Mouse (Mus musculus): ENCODE results near the gene Nr2c1. TPM values are rescaled to one million over a fixed set of nuclear protein-coding genes. Genes with fewer than 3 reads are reported as not detected.

Nr2c1 gene
- total and polyA plus RNA-seq, 2 experiments from 2014 or later = 3.9 to 4.9 TPM

DNA sequence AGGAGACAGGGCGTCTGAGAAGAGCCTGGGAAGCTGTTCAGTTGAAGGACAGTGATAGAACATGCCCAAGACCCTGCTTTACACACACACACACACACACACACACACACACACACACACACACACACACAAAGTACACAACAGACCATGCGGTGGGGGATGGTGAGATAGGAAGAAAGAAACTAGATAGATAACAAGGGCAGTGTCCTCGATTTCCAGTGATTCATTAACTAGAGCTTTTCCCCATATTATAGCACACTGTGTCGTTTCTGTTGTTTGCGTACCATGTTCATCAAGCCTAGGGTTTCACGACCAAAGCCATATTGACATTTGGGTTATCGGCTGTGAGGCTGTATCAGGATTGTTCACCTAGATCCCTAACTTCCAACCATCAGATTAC, 28.8 kb upstream of the Nr2c1 start:
- H3K4me1 ChIP-seq (ENCODE audit: insufficient read depth, low read length) = no peaks in the 10 kb centered on the region
- DNase-seq (ENCODE audit: low spot score) (no peak), ATAC-seq (ENCODE audit: low FRiP score) (no peak)
- no peak overlapping the region for H3K27ac ChIP-seq (ENCODE audit: low read depth, low read length)
- H3K27me3 ChIP-seq (ENCODE audit: insufficient read depth, low read length) = no peaks in the 10 kb centered on the region
- H3K36me3 ChIP-seq (ENCODE audit: insufficient read depth, low read length) = no peaks in the 10 kb centered on the region
- 95% methylated on average over 7 of the region's 7 CpGs for WGBS
- no peaks in the 10 kb centered on the region for H3K9me3 ChIP-seq (ENCODE audit: low read length)
- no peak overlapping the region for H3K9ac ChIP-seq (replicated peaks; ENCODE audit: low read length, poor library complexity, severe bottlenecking)
- TF ChIP-seq CTCF (IDR thresholded peaks at IDR 0.05) = no peak
- H3K4me2 ChIP-seq (ENCODE audit: low read depth, low read length, poor library complexity, severe bottlenecking) = no peak overlapping the region
- H3K4me3 ChIP-seq (ENCODE audit: low read depth, low read length) = no peak overlapping the region

DNA sequence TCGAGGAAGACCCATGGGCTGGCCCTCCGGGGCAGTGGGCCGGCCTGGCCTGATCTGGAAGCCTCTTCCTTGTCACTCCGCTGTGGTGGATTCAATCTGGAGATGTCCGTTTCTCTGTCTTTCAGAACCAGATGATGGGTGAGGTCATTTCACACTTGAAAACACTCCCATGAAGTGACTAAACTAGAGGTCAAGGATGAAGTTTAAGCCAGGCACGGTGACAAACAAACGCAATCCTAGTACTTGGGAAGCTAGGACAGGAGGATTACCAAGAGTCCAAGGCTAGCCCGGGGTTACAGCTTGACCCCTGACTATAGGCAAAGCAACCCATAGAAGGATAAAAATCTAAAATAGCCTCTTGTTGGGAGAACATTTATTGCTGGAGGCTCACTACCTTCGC, 27.1 kb upstream of the Nr2c1 start:
- 92% methylated on average over 9 of the region's 9 CpGs for WGBS
- Histone ChIP-seq H3K9ac (replicated peaks; ENCODE audit: low read length, poor library complexity, severe bottlenecking) (no peak overlapping the region), H3K4me1 (ENCODE audit: insufficient read depth, low read length) (no peaks in the 10 kb centered on the region), H3K27ac (ENCODE audit: low read depth, low read length) (no peak overlapping the region), H3K27me3 (ENCODE audit: insufficient read depth, low read length) (no peaks in the 10 kb centered on the region), H3K4me2 (ENCODE audit: low read depth, low read length, poor library complexity, severe bottlenecking) (no peak overlapping the region), H3K4me3 (ENCODE audit: low read depth, low read length) (no peak overlapping the region), H3K36me3 (ENCODE audit: insufficient read depth, low read length) (no peaks in the 10 kb centered on the region), H3K9me3 (ENCODE audit: low read length) (no peaks in the 10 kb centered on the region)
- no peak for TF ChIP-seq CTCF (IDR thresholded peaks at IDR 0.05)
- DNase-seq (ENCODE audit: low spot score) = no peak
- no peak for ATAC-seq (ENCODE audit: low FRiP score)

DNA sequence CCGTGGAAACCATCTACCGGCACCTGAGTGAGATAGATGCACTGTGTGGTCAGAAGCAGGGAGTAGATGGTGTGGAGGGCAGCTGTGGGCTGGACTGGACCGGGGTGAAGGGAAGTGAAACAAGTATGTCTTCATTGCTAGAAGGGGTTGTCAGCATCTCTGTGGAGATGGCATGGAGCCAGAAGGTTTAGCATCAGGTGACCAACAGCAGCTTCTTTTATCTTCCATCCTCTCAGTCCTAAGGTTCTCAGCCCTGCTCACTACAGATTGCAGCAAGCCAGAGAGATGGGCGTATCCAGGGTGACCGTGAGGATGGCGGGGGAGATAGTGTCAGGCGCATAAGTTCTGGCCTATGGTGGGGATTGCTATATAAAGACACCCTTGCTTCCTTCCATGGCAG, 25.2 kb upstream of the Nr2c1 start:
- Histone ChIP-seq H3K36me3 (ENCODE audit: insufficient read depth, low read length) (no peaks in the 10 kb centered on the region), H3K9me3 (ENCODE audit: low read length) (no peaks in the 10 kb centered on the region), H3K4me3 (ENCODE audit: low read depth, low read length) (no peak overlapping the region), H3K9ac (replicated peaks; ENCODE audit: low read length, poor library complexity, severe bottlenecking) (no peak overlapping the region), H3K4me1 (ENCODE audit: insufficient read depth, low read length) (no peaks in the 10 kb centered on the region), H3K27me3 (ENCODE audit: insufficient read depth, low read length) (no peaks in the 10 kb centered on the region), H3K27ac (ENCODE audit: low read depth, low read length) (no peak overlapping the region), H3K4me2 (ENCODE audit: low read depth, low read length, poor library complexity, severe bottlenecking) (no peak overlapping the region)
- DNase-seq (ENCODE audit: low spot score) (no peak), ATAC-seq (ENCODE audit: low FRiP score) (no peak)
- no peak for TF ChIP-seq CTCF (IDR thresholded peaks at IDR 0.05)
- 94% methylated on average over 7 of the region's 7 CpGs for WGBS

DNA sequence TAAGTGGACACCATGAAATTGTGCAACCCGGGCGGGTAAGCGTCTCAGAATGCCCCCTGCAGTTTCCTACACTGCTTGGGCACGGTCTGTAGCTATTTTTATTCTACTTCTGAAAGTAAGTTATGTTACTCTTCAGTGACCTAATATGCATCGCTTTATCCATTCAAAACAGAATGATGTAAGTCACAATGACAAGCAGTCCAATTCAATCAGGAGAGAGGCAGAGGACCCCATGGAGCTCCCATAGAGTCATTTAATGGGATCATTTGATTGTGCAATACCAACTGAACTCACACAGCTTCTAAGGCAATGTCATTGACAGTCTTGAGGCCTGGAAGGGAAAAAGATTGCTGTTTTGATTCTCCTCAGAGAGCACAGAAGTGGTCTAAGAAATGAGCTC, 24.2 kb upstream of the Nr2c1 start:
- no peak overlapping the region for H3K27ac ChIP-seq (ENCODE audit: low read depth, low read length)
- no peak overlapping the region for H3K4me2 ChIP-seq (ENCODE audit: low read depth, low read length, poor library complexity, severe bottlenecking)
- ATAC-seq (ENCODE audit: low FRiP score) (no peak), DNase-seq (ENCODE audit: low spot score) (no peak)
- no peak for TF ChIP-seq CTCF (IDR thresholded peaks at IDR 0.05)
- H3K9me3 ChIP-seq (ENCODE audit: low read length) = no peaks in the 10 kb centered on the region
- H3K4me3 ChIP-seq (ENCODE audit: low read depth, low read length) = no peak overlapping the region
- WGBS = 65% methylated on average over 5 of the region's 5 CpGs
- H3K9ac ChIP-seq (replicated peaks; ENCODE audit: low read length, poor library complexity, severe bottlenecking) = no peak overlapping the region
- no peaks in the 10 kb centered on the region for H3K27me3 ChIP-seq (ENCODE audit: insufficient read depth, low read length)
- no peaks in the 10 kb centered on the region for H3K4me1 ChIP-seq (ENCODE audit: insufficient read depth, low read length)
- no peaks in the 10 kb centered on the region for H3K36me3 ChIP-seq (ENCODE audit: insufficient read depth, low read length)

DNA sequence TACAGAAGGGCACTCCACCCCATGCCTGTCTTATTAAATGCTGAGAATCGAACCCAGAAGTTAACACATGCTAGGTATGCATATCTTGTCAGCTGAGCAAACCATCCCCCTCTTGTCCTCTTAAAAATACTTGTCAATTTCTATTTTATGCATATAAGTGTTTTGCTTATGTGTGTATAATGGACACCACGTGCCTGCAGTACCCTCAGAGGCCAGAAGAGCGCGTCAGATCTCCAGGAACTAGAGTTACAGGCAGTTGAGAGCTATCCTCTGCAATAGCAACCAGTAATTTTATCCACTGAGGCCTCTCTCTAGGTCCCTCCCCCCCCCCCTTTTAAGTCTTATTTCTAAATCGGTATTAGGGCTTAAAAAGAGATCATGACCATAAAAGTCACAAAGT, 23.4 kb upstream of the Nr2c1 start:
- Histone ChIP-seq H3K27ac (ENCODE audit: low read depth, low read length) (no peak overlapping the region), H3K4me3 (ENCODE audit: low read depth, low read length) (no peak overlapping the region), H3K36me3 (ENCODE audit: insufficient read depth, low read length) (no peaks in the 10 kb centered on the region), H3K9me3 (ENCODE audit: low read length) (no peaks in the 10 kb centered on the region), H3K4me1 (ENCODE audit: insufficient read depth, low read length) (no peaks in the 10 kb centered on the region), H3K4me2 (ENCODE audit: low read depth, low read length, poor library complexity, severe bottlenecking) (no peak overlapping the region), H3K27me3 (ENCODE audit: insufficient read depth, low read length) (no peaks in the 10 kb centered on the region), H3K9ac (replicated peaks; ENCODE audit: low read length, poor library complexity, severe bottlenecking) (no peak overlapping the region)
- 75% methylated on average over 5 of the region's 5 CpGs for WGBS
- no peak for ATAC-seq (ENCODE audit: low FRiP score)
- TF ChIP-seq CTCF (IDR thresholded peaks at IDR 0.05) = peak; percentile 44; the same call in 1 of the 2 replicates
- peak; percentile 32 for DNase-seq (ENCODE audit: low spot score)

DNA sequence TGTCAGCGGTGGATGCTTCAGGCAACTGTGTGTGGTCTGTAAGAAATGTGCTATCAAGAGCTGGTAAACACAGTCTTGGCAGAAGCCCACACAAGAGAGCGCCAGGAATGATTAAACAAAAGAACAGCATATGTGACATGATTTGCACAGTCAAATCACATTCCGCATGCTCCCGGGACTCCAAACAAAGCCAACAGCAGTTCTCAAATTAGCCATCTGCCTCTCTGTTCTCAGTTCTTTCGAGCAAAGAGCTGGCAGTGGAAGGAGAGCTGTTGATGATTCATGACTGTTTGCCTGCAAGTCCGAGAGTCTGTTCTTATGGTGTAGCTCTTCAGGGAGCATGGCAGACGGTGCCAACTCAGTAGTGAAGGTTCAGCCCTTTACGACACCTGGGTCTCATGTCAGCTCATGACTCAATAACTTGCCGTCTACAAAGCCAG, 18.1 kb upstream of the Nr2c1 start:
- Histone ChIP-seq H3K9ac (replicated peaks; ENCODE audit: low read length, poor library complexity, severe bottlenecking) (no peak overlapping the region), H3K4me1 (ENCODE audit: insufficient read depth, low read length) (no peaks in the 10 kb centered on the region), H3K36me3 (ENCODE audit: insufficient read depth, low read length) (no peaks in the 10 kb centered on the region), H3K27me3 (ENCODE audit: insufficient read depth, low read length) (no peaks in the 10 kb centered on the region), H3K4me2 (ENCODE audit: low read depth, low read length, poor library complexity, severe bottlenecking) (no peak overlapping the region), H3K9me3 (ENCODE audit: low read length) (no peaks in the 10 kb centered on the region), H3K4me3 (ENCODE audit: low read depth, low read length) (no peak overlapping the region), H3K27ac (ENCODE audit: low read depth, low read length) (peak overlapping the region; percentile 2; the same call in 1 of the 2 replicates)
- ATAC-seq (ENCODE audit: low FRiP score) (peak; percentile 78; the same call in 1 of the 2 replicates), DNase-seq (ENCODE audit: low spot score) (peak; percentile 94)
- no peak for TF ChIP-seq CTCF (IDR thresholded peaks at IDR 0.05)
- WGBS = 26% methylated on average over 9 of the region's 9 CpGs

Measured in midbrain, postnatal 0 days (tissue).